Mouse (Mus musculus): ENCODE data around the gene Umad1. TPM values are rescaled to one million over a fixed set of nuclear protein-coding genes. Genes with fewer than 3 reads are reported as not detected.

Umad1 gene
- 11.2 and 15.6 TPM in 2 replicates for polyA plus RNA-seq (2012; rRNA removed; ENCODE audit: low replicate concordance)

GRCm38 (mm10) chr6:8259004-8259666, at the start of gene Umad1, which contains the start of the genes Rpa3 and Gm45062:
Gene Umad1, plus strand, starts transcription at chr6:8259288.
Gene Rpa3, minus strand, starts transcription at chr6:8259173.
Gene Gm45062, plus strand, starts transcription at chr6:8259450.

Other genes with a start within 250 kb of the Umad1 start
- 0.42 and 1.6 TPM in 2 replicates for gene Col28a1, start 66.7 kb upstream of the Umad1 start, polyA plus RNA-seq (2012; rRNA removed; ENCODE audit: low replicate concordance)
- 4.3 and 5.6 TPM in 2 replicates for gene Mios, start 50.1 kb upstream of the Umad1 start, polyA plus RNA-seq (2012; rRNA removed; ENCODE audit: low replicate concordance)
- gene Rpa3, start 115 bp upstream of the Umad1 start, polyA plus RNA-seq (2012; rRNA removed; ENCODE audit: low replicate concordance), result 4.4 and 6.5 TPM in 2 replicates
- 0.81 and 6.4 TPM in 2 replicates for gene Gm45062, start 162 bp downstream of the Umad1 start, polyA plus RNA-seq (2012; rRNA removed; ENCODE audit: low replicate concordance)